Mouse (Mus musculus): ENCODE measurements around the gene Ctsh. TPM values are rescaled to one million over a fixed set of nuclear protein-coding genes. Genes with fewer than 3 reads are reported as not detected.
"Not testable (repeated sequence)": the region's sequence is repeated elsewhere in the genome, so short reads cannot be mapped to it uniquely, and the experiment has no call there.

Ctsh gene
- polyA plus RNA-seq, 1 experiment from 2014 or later: 23.3 TPM

DNA sequence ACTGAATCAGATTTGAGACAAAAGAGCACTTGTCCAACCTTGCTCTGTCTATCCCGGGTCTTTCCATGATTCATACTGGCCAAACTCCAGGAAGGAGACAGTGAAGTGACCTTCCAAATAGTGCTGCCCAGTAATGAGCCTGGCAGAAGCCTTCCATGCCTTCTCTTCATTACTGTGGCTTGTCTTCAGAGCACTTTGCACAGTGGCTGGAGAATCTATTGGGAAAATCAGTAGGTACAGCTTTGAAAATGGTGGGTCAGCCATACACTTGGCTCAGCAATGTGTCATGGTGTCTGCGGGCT lies 6.6 kb downstream of the Ctsh start:
- H3K27ac ChIP-seq: no peak overlapping the region
- H3K27me3 ChIP-seq (replicated peaks): peaks cover 8% of the 10 kb centered on the region; the same call in 1 of the 2 replicates
- H3K9me3 ChIP-seq (replicated peaks): no peaks in the 10 kb centered on the region
- WGBS (ENCODE audit: insufficient replicate concordance): 68% methylated on average over 2 of the region's 2 CpGs
- H3K4me1 ChIP-seq: no peaks in the 10 kb centered on the region
- no peak overlapping the region for H3K4me3 ChIP-seq
- no peak overlapping the region for H3K4me2 ChIP-seq
- ATAC-seq: no peak
- no peak overlapping the region for H3K9ac ChIP-seq
- H3K36me3 ChIP-seq: no peaks in the 10 kb centered on the region

DNA sequence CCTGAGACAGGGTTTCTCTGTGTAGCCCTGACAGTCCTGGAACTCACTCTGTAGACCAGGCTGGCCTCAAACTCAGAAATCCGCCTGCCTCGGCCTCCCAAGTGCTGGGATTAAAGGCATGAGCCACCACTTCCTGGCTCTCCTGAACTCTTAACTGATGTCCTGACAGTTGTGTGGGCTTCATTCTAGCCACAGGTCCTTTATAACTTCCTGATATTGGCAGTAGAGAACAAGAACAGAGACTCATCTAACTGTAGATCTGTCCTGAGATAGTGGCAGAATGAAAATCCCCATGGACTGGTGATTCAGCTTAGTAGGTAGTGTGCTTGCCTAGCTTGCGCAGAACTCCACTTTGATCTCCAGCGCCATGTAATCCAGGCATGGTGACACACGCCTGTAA lies 7.0 kb downstream of the Ctsh start:
- 70% methylated on average over 5 of the region's 5 CpGs for WGBS (ENCODE audit: insufficient replicate concordance)
- not testable (repeated sequence) for H3K4me3 ChIP-seq; H3K27me3 ChIP-seq (replicated peaks); ATAC-seq; H3K27ac ChIP-seq; H3K4me2 ChIP-seq; H3K9me3 ChIP-seq (replicated peaks); H3K4me1 ChIP-seq; H3K9ac ChIP-seq; H3K36me3 ChIP-seq

DNA sequence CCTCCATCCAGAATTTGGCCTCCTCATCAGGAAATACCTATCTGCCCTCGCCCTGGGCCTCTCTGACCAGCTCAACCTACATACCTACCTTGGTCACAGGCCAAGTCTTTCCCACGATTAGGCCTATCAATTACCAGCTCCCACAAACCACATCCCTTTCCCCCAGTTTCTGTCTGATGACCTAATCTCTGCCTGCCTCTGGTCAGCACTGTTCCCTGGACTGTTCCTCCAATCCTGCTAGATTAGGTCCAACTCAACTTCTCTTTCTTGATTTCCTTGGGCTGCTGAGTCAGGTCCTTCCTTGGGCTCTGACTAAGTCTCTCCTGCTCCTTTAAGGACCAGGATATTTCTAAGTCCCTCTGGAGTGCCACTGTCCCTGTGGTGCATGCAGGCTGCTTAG lies 13.4 kb downstream of the Ctsh start:
- H3K4me1 ChIP-seq: no peaks in the 10 kb centered on the region
- no peak overlapping the region for H3K27ac ChIP-seq
- H3K9me3 ChIP-seq (replicated peaks): no peaks in the 10 kb centered on the region
- ATAC-seq: no peak
- H3K4me2 ChIP-seq: no peak overlapping the region
- H3K4me3 ChIP-seq: no peak overlapping the region
- no peak overlapping the region for H3K9ac ChIP-seq
- no peaks in the 10 kb centered on the region for H3K36me3 ChIP-seq
- no peaks in the 10 kb centered on the region for H3K27me3 ChIP-seq (replicated peaks)
- WGBS (ENCODE audit: insufficient replicate concordance): 20% methylated on average over 2 of the region's 2 CpGs

- 77% methylated on average over 6 of the region's 6 CpGs for WGBS (ENCODE audit: insufficient replicate concordance)
- Histone ChIP-seq H3K4me1 (no peaks in the 10 kb centered on the region), H3K9ac (no peak overlapping the region), H3K4me2 (no peak overlapping the region), H3K4me3 (no peak overlapping the region), H3K27me3 (replicated peaks) (no peaks in the 10 kb centered on the region), H3K27ac (no peak overlapping the region), H3K36me3 (no peaks in the 10 kb centered on the region), H3K9me3 (replicated peaks) (no peaks in the 10 kb centered on the region)
- no peak for ATAC-seq
These were observed 14.8 kb downstream of the Ctsh start for GRCm38 (mm10) chr9:90068786-90069185.

GRCm38 (mm10) chr9:90069485-90069884 lies 15.5 kb downstream of the Ctsh start:
- Histone ChIP-seq H3K4me2 (no peak overlapping the region), H3K9me3 (replicated peaks) (no peaks in the 10 kb centered on the region)
- 57% methylated on average over 7 of the region's 7 CpGs for WGBS (ENCODE audit: insufficient replicate concordance)

DNA sequence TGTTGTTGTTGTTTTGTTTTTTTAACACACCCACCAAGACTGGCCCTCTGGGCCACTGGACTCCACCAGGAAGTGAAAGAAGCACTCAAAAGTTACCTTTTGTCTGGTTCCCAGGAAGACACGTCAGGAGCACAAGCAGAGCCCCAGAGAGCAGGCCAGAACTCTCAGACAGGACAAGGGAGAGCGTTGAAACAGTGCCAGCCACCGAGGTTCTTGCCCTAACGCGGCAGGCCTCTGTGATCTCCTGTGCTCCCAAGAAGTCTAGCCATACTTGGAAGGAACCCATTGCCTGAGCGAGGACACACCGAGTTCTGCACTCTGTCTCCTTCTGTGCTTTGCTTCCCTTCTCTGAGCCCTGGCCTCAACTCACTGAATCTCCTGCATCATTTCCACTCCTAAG lies 16.2 kb downstream of the Ctsh start:
- Histone ChIP-seq H3K4me2 (no peak overlapping the region), H3K4me1 (no peaks in the 10 kb centered on the region), H3K27ac (no peak overlapping the region), H3K36me3 (no peaks in the 10 kb centered on the region), H3K4me3 (no peak overlapping the region), H3K9ac (no peak overlapping the region), H3K27me3 (replicated peaks) (no peaks in the 10 kb centered on the region), H3K9me3 (replicated peaks) (no peaks in the 10 kb centered on the region)
- 62% methylated on average over 7 of the region's 7 CpGs for WGBS (ENCODE audit: insufficient replicate concordance)
- ATAC-seq: no peak

More at GRCm38 (mm10) chr9:90069485-90069884, 15.5 kb downstream of the Ctsh start:
- no peak overlapping the region for H3K4me3 ChIP-seq
- H3K36me3 ChIP-seq: no peaks in the 10 kb centered on the region
- H3K27me3 ChIP-seq (replicated peaks): no peaks in the 10 kb centered on the region
- no peak overlapping the region for H3K9ac ChIP-seq
- ATAC-seq: no peak
- no peak overlapping the region for H3K27ac ChIP-seq
- H3K4me1 ChIP-seq: no peaks in the 10 kb centered on the region

DNA sequence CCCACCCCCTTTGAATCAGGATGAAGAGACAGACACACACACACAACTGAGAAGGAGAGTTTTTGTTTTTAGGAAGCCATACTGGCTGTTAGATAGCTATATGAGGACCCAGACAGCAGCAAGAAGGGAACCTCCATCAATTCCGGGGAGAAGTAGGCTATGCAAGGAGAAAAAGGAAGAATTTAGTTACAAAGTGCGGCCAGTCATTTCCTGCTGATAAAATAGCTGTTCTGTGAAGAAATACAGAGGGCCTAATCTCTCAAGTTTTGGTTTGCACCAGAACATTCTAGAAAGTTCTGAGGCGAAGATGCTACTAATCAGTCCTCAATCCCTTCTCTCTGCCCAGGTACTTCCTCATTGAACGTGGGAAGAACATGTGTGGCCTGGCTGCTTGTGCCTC lies 21.4 kb downstream of the Ctsh start:
- WGBS (ENCODE audit: insufficient replicate concordance): 23% methylated on average over 4 of the region's 4 CpGs
- no peak overlapping the region for H3K4me3 ChIP-seq

GRCm38 (mm10) chr9:90076131-90076530 lies 22.2 kb downstream of the Ctsh start:
- Histone ChIP-seq H3K4me2 (no peak overlapping the region), H3K4me1 (no peaks in the 10 kb centered on the region), H3K9me3 (replicated peaks) (no peaks in the 10 kb centered on the region), H3K27me3 (replicated peaks) (no peaks in the 10 kb centered on the region), H3K36me3 (no peaks in the 10 kb centered on the region), H3K27ac (no peak overlapping the region), H3K4me3 (no peak overlapping the region), H3K9ac (no peak overlapping the region)
- 73% methylated on average over 5 of the region's 5 CpGs for WGBS (ENCODE audit: insufficient replicate concordance)
- no peak for ATAC-seq

More for the DNA sequence above, 21.4 kb downstream of the Ctsh start:
- Histone ChIP-seq H3K4me2 (no peak overlapping the region), H3K27ac (no peak overlapping the region), H3K9ac (no peak overlapping the region), H3K4me1 (no peaks in the 10 kb centered on the region), H3K36me3 (no peaks in the 10 kb centered on the region), H3K9me3 (replicated peaks) (no peaks in the 10 kb centered on the region), H3K27me3 (replicated peaks) (no peaks in the 10 kb centered on the region)
- no peak for ATAC-seq

- WGBS (ENCODE audit: insufficient replicate concordance): 54% methylated on average over 8 of the region's 8 CpGs
- Histone ChIP-seq H3K9ac (no peak overlapping the region), H3K4me2 (no peak overlapping the region), H3K36me3 (no peaks in the 10 kb centered on the region), H3K27me3 (replicated peaks) (no peaks in the 10 kb centered on the region), H3K4me3 (no peak overlapping the region), H3K9me3 (replicated peaks) (no peaks in the 10 kb centered on the region), H3K27ac (no peak overlapping the region), H3K4me1 (no peaks in the 10 kb centered on the region)
- peak; percentile 30; the same call in 1 of the 2 replicates for ATAC-seq
These were observed 23.0 kb downstream of the Ctsh start for GRCm38 (mm10) chr9:90076849-90077461.

GRCm38 (mm10) chr9:90081961-90082360 lies 28.0 kb downstream of the Ctsh start:
- H3K4me1 ChIP-seq; ATAC-seq; H3K4me3 ChIP-seq; H3K9me3 ChIP-seq (replicated peaks); H3K9ac ChIP-seq; H3K4me2 ChIP-seq; H3K27ac ChIP-seq; H3K27me3 ChIP-seq (replicated peaks): not testable (repeated sequence)
- 76% methylated on average over 6 of the region's 6 CpGs for WGBS (ENCODE audit: insufficient replicate concordance)
- peaks cover 11% of the 10 kb centered on the region for H3K36me3 ChIP-seq

- WGBS (ENCODE audit: insufficient replicate concordance): 92% methylated on average over 1 of the region's 1 CpGs
- Histone ChIP-seq H3K9ac (no peak overlapping the region), H3K27ac (no peak overlapping the region), H3K4me1 (no peaks in the 10 kb centered on the region), H3K27me3 (replicated peaks) (no peaks in the 10 kb centered on the region), H3K4me3 (no peak overlapping the region), H3K36me3 (peaks cover 15% of the 10 kb centered on the region), H3K4me2 (no peak overlapping the region), H3K9me3 (replicated peaks) (no peaks in the 10 kb centered on the region)
- no peak for ATAC-seq
These were observed 29.0 kb downstream of the Ctsh start for GRCm38 (mm10) chr9:90082992-90083391.

DNA sequence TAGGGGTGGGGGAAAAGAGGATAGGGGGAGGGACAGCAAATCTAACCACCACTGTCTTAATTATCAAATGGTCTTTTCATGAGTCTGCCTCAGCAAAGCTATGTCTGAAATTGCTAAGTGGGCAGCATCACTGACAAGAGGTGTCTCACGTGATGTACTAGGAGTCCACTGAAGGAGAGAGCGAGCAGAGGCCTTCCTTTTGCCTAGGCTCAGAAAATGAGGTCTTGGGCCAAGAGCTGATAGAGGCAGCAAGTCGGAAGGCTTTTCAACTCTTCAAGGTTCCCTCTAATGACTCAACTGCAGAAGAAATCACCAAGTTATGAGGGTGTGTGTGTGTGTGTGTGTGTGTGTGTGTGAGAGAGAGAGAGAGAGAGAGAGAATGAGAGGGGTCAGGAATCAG lies 30.2 kb downstream of the Ctsh start:
- peaks cover 27% of the 10 kb centered on the region for H3K36me3 ChIP-seq
- no peak overlapping the region for H3K4me3 ChIP-seq
- WGBS (ENCODE audit: insufficient replicate concordance): 77% methylated on average over 3 of the region's 3 CpGs
- H3K9ac ChIP-seq: no peak overlapping the region
- H3K9me3 ChIP-seq (replicated peaks): no peaks in the 10 kb centered on the region
- H3K27me3 ChIP-seq (replicated peaks): no peaks in the 10 kb centered on the region
- ATAC-seq: no peak
- H3K27ac ChIP-seq: no peak overlapping the region
- H3K4me1 ChIP-seq: no peaks in the 10 kb centered on the region
- no peak overlapping the region for H3K4me2 ChIP-seq

DNA sequence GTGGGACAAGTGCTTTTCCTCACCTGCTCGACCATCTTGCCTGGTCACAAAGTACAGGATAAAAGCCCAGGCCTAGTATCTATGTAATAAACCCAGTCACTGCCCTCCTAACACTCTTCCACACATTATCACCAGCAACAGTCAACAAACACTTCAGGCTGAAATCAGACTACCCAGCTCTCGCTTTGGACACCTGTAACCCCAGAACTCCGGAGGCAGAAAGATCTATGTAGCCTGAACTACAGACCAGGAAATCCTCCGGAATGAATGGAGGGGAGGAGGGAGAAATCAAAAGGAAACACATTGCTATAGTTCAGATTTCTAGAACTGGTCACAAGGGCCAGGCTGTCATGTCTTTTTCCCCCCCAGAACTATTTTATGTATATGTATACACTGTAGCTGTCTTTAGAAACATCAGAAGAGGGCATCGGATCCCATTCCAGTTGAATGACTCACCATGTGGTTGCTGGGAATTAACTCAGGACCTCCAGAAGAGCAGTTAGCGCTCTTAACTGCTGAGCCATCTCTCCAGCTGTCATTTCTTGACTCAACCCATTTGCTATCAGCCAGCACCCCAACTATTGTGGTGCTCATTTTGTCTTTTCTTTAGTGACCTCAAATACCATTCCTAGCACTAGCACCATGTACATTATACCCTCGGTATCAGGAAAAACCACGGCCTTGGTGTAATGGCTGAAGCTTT lies 31.0 kb downstream of the Ctsh start:
- Histone ChIP-seq H3K4me3 (no peak overlapping the region), H3K9ac (no peak overlapping the region), H3K9me3 (replicated peaks) (no peaks in the 10 kb centered on the region), H3K27ac (no peak overlapping the region), H3K27me3 (replicated peaks) (no peaks in the 10 kb centered on the region), H3K36me3 (peaks cover 34% of the 10 kb centered on the region), H3K4me1 (no peaks in the 10 kb centered on the region), H3K4me2 (no peak overlapping the region)
- ATAC-seq: no peak
- 69% methylated on average over 8 of the region's 8 CpGs for WGBS (ENCODE audit: insufficient replicate concordance)

Measured in liver, embryonic 12.5 days (tissue).